Mouse (Mus musculus) bone marrow, adult 2 months (tissue): Measurements from ENCODE around the gene Myh14.

Experiments
- CTCF ChIP-seq: fragments of 200-500 bp; IDR thresholded peaks from 2 replicates; pipeline ENCODE4 v1.5.1; 2011; ENCODE audit warnings: low read length, control low read depth; ENCODE audit not compliant: control insufficient read depth, insufficient read depth
- POLR2A ChIP-seq: fragments of 200-500 bp; IDR thresholded peaks from 2 replicates; pipeline ENCODE4 v1.6.1; 2011; ENCODE audit warnings: low read depth, mild to moderate bottlenecking, control low read depth, low read length, borderline replicate concordance; ENCODE audit not compliant: control insufficient read depth

GRCm38 (mm10) chr7:44568803-44569202 lies 101.8 kb downstream of the Myh14 start:
- TF ChIP-seq CTCF = no peak
- TF ChIP-seq POLR2A = no peak
